Mouse (Mus musculus) adrenal gland, postnatal 10 days (tissue): ENCODE measurements around the gene Zdhhc6. TPM values are rescaled to one million over a fixed set of nuclear protein-coding genes. Genes with fewer than 3 reads are reported as not detected.

Experiments
- DNase-seq: peaks from one replicate; pipeline ENCODE4 v3.0.0; 2021; ENCODE audit warnings: mixed read lengths
- total RNA-seq, 2 experiments: library from RNA; stranded (reverse); gene quantifications; 2 replicates each; pipeline ENCODE4 v1.2.3; 2021

Zdhhc6 gene
- total RNA-seq, 2 experiments from 2014 or later, result 37.9 to 38.8 TPM

- peak; percentile 55 for DNase-seq
Observed at GRCm38 (mm10) chr19:55257656-55258375, 58.0 kb downstream of the Zdhhc6 start.

- no peak for DNase-seq
Observed at GRCm38 (mm10) chr19:55256156-55256555, 59.7 kb downstream of the Zdhhc6 start.

- peak; percentile 53 for DNase-seq
Observed at GRCm38 (mm10) chr19:55254513-55255016, 61.3 kb downstream of the Zdhhc6 start.

GRCm38 (mm10) chr19:55253570-55254441 lies 62.0 kb downstream of the Zdhhc6 start:
- peak; percentile 81 for DNase-seq

DNA sequence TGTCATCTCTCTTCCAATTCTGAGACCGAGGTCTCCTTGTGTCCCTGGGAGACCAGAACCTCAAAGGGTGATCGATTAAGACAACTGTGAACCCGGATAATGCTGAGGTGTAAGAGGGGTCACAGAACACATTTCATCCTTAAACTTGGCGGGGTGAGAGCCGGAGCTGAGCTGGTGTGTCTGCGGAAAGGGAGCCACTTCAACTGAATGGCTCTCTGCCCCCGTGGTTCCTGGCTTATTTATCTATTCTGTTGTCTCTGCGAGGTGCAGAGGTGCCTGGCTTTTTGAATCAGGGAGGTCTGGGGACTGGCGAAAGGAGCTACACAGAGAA lies 62.6 kb downstream of the Zdhhc6 start:
- DNase-seq, result no peak

- DNase-seq, result peak; percentile 19
Observed at GRCm38 (mm10) chr19:55251383-55252124, 64.3 kb downstream of the Zdhhc6 start, which contains the start of gene Acsl5. Gene Acsl5, plus strand, starts transcription at chr19:55251938.

DNA sequence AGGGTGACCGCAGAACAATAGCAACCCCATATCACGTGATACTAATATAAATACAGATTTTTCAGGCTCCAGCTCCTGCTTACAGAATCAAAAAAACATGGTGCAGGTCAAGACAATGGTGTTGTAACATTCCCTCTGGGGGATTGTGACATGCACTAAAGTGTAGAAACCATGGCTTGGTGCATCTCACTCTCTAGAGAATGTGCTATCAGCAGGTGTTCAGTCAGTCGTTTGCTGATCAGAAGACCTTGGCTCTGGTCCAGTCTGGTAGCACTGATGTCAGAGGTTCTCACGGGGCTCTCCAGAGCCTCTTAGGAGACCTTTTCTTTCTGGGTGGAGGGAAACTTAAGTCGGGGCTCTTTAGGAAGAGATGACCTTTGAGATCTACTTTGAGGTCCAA lies 65.4 kb downstream of the Zdhhc6 start:
- peak; percentile 41 for DNase-seq

GRCm38 (mm10) chr19:55247991-55248520 lies 67.8 kb downstream of the Zdhhc6 start:
- no peak for DNase-seq

GRCm38 (mm10) chr19:55247563-55247962 lies 68.3 kb downstream of the Zdhhc6 start:
- DNase-seq, result no peak

- DNase-seq, result peak; percentile 73
Observed at GRCm38 (mm10) chr19:55244791-55245231, 71.0 kb downstream of the Zdhhc6 start.

GRCm38 (mm10) chr19:55241186-55241645 lies 74.6 kb downstream of the Zdhhc6 start, which contains the start of gene Gucy2g:
Gene Gucy2g, minus strand, starts transcription at chr19:55241236.
- no peak for DNase-seq

GRCm38 (mm10) chr19:55239766-55240426 lies 75.9 kb downstream of the Zdhhc6 start:
- no peak for DNase-seq

DNA sequence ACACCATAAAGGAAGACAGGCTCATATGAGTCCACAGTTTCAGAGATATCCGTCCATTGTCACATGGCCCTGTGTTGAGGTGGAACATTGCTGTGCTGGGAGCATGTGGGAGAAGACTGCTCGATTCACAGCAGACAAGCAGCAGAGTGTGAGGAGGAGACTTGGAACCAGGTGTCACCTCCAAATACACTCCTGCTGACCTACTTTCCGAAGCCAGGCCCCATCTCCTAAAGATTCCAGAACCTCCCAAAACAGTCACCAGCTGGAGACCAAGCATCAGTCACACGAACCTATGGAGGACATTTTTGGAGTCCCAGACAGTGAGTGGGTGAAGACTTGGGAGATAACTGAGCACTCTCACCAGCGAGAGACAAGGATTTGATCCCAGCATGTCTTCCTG lies 79.3 kb downstream of the Zdhhc6 start:
- DNase-seq, result no peak

- no peak for DNase-seq
Observed at GRCm38 (mm10) chr19:55236026-55236425, 79.8 kb downstream of the Zdhhc6 start.

GRCm38 (mm10) chr19:55232136-55232535 lies 83.7 kb downstream of the Zdhhc6 start:
- peak; percentile 76 for DNase-seq

- no peak for DNase-seq
Observed at GRCm38 (mm10) chr19:55231081-55231480, 84.8 kb downstream of the Zdhhc6 start.

DNA sequence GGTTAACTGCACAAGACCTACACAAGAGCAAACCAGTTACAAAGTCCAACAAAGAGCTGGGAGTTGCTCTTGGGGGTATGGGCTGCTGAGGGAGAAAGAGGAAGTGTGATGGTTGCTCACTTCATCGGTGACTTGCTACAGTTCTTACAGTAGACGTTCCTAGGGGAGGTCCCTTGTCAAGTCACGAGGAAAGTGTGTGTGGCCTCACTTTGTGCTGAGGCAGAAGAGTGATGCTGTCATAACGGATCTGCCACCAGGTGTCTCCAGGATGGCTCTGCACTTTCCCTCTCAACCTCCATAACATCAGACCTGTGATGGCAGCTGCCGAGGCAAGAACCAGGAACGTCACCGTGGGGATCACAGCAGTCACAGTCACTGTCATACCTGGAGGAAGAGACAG lies 88.7 kb downstream of the Zdhhc6 start:
- DNase-seq, result no peak

- no peak for DNase-seq
Observed at GRCm38 (mm10) chr19:55226621-55227020, 89.2 kb downstream of the Zdhhc6 start.

- DNase-seq, result no peak
Observed at GRCm38 (mm10) chr19:55222268-55222667, 93.6 kb downstream of the Zdhhc6 start.
